Mouse (Mus musculus): ENCODE measurements around the gene Dnajc7.
"Not testable (repeated sequence)": the region's sequence is repeated elsewhere in the genome, so short reads cannot be mapped to it uniquely, and the experiment has no call there.

The Dnajc7 gene

DNA sequence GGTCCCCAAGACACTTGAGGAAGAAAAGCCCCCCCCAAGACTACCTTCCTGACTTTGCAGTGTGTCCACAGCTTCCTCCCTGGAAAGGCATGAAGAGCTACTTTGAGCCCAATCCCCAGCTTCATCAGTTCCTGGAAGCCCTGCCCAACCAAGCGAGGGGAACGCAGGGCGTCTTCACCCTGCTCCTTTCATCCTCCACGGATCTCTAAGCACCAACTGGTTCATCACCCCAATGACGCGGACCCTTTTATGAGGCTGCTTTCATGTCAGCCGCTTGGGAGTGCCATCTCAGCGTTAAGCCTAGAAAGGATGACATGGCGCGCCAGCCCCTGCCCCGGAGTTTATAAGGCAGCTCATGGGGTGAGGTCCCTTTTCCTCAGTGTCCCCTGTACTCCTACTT, at the start of gene Dnajc7:
Gene Dnajc7, minus strand, starts transcription at position 187 of the 400 bp plus-strand sequence.
- DNase-seq (ENCODE audit: low spot score) = no peak

DNA sequence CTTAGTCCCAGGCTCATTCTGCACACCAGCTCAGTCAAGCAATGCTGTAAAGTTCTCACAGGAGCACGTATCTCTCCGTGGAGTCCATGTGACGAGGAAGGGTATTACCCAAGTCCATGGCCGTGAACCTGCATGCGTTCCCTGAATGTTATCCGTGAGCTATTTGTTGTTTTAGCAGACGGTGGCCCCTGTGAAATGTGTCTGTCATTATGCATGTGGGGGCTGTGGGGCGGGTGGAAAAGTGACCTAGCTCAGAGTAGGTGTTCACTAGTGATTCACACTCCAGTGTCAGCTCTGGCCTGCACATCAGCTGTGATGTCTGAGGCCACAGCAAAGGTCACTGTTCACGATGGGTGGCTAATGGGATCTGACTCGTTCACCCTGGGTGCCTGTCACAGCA, 39.8 kb upstream of the Dnajc7 start:
- no peak for DNase-seq (ENCODE audit: low spot score)

DNA sequence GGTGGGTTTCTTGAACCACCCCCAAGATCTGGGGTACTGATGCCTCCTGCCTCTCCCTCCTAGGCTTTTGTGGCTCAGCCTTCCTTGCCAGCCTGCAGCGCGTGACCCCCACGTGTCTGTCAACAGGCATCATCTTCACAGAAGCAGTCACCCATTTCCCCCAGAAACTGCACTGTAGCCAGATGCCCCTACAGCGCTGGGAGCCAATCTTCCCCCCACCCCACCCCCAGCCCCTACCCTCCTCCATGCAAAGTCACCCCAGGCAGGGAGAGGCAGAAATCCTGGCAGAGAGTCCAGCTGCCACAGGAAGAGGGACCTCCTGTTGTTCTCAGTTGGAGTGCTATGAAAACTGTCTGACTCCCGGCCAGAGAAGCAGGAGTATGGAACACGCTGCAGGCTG, 36.5 kb upstream of the Dnajc7 start:
- no peak for DNase-seq (ENCODE audit: low spot score)

DNA sequence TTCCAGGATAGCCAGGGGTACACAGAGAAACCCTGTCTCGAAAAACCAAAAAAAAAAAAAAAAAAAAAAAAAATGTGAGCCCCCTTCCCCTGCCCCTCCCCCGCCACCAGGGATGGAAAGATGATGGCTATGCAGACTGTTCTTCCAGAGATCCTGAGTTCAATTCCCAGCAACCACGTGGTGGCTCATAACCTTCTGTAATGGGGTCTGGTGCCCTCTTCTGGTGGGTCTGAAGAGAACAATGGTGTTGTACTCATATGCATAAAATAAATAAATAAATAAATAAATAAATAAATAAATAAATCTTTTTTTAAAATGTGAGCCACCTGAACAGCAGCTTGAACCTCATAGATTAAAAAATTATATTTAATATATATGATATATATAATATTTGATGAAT, 35.6 kb upstream of the Dnajc7 start:
- DNase-seq (ENCODE audit: low spot score) = not testable (repeated sequence)

DNA sequence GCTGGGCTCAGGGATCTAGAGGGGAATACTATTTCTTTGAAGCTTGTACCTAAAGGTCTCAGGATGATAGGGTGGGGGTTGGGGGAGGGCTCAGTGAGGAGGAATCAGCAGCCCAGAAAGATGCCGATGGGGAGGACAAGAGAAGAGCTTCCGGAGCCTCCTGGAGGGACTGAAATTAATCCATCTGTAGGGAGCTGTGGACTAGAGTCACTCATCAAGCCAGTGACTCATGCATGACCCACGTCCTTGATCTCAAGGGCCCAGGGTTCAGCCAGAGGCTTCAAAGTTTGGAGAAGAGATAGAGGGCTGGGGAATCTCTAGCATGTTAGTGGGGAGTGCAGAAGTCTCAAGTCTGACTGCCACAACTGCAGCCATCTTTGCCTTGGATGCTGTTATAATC, 31.8 kb upstream of the Dnajc7 start:
- no peak for DNase-seq (ENCODE audit: low spot score)

DNA sequence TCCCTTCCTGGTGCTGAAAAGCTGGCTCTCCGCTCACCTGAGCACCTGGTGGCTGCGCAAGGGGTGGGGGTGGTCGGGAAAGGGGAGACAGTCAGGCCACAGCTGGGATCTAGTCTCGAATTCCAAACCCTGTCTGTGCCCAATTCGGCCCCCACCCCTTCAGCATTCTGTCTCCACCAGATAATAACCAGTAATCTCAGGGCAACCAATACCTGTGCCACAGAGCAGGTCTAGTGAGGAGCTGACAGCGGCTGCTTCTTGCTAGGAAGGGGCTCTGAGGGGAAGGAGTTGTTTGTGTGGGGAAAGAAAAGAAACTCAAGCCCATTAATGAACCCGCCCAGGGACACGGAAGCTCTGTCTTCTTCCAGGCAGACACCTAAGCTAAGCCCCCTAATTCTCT, 31.2 kb upstream of the Dnajc7 start:
- no peak for DNase-seq (ENCODE audit: low spot score)

DNA sequence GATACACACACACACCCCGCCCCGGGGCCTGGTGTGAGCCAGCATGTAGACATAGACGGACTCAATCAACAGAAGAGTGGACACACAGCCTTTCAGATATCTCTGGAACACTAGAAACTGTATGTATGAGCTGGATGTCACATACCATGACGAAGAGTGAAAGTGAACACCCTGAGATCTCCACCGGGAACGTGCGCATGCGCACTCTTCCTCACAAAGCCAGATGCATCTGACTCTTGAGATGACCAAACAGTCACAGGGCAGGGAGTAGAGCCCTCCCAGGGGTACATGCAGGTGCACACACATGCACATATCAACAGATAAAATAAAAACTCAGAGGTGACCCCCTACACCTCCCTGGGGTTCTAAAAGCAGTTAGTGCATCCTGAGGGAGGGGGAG, 28.4 kb upstream of the Dnajc7 start:
- DNase-seq (ENCODE audit: low spot score) = no peak

DNA sequence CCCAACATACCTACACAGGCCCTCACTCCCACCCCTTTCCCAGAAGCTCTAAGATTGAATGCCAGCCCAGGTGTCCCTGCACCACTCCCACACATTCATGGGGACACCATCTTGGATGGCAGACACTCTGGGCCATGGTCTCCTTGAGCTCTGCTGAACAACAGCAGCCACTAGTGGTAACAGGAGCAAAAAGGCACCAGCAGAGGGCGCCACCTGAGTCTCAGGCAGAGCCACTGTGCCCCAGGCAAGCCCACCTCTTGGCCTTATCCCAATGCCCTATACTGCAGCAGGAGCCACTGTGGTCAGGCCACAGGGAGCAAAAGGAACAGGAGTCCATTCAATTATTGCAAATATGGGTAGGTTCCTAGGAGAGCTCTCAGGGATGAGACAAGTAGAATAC, 26.3 kb upstream of the Dnajc7 start:
- DNase-seq (ENCODE audit: low spot score) = no peak

DNA sequence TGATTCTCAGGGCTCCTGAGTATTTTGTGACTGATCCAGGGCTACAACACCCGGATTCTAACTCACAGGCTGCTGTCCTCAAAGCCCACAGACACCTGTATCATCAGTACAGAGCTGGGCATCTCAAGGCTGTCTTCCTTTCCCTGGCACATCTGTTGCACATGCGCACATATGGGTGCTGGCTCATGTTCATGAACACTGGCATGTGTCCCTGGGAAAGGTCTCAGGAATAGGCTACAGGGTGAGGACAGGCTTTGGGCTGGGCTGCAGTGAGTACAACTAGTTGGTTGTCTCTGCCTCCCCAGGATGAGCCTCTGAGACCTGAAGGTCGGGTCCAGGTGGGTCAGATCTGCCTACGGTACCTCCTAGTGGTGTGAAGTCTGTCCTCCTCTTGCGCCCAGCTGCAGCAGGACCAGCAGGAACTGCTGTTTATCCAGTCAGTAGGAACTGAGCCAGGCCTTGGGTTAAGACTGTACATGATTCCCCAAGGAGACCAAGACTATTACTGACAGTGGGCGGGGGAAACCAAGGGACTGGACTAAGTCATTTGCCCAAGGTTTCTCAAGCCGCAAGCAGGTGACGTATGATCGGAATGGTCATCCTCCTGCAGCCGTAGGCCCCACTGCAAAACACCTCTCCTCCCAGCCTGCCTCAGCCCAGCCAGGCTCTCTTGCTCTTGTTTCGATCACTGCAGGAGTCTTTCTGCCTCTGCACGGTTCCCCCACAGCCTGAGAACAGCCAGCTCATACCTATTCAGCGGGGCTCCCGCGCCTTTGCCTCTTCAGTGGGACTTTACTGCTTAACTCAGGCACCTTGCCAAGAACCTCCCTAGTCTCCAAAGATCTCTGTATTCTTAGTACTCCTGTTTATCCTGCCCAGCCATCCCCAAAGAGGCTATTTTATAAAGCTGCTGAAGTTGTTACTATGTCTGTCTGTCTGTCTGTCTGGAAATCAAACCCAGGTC, 23.9 kb upstream of the Dnajc7 start:
- no peak for DNase-seq (ENCODE audit: low spot score)

DNA sequence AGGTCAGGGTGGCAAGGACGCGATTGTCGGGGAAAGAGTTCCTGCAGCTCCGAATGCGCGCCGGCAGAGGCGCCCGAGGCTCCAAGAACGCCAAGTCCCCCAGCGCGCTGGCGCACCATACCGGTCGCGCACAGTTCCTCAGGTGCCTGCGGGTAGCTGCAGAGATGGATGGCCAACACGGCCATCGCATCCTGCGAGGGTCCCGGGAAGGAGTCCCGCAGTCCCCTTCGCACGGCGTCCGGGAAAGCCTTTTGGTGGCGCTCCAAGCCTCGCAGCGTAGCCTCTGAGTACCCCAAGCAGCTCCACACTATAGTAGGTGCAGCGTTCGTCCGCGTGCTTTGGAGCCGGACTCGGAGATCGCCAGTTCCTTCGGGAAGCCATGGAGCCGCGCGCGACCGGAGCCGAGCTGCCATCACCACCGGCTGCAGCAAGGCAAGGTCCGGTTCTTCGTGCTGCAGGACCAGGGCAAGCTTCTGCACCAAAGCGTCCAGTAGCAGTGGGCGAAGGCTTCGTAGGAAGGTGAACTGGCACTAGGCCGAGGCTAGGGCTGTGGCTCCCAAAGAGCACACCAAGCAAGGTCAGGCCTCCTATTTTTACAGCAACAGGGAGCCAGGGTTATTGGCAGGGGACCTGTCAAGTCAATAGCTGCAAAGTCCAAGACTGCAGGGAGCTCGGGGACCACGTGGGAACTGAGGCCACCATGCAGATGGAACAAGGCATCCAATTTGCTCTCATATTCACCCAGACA, 20.4 kb upstream of the Dnajc7 start:
- DNase-seq (ENCODE audit: low spot score) = peak; percentile 26

DNA sequence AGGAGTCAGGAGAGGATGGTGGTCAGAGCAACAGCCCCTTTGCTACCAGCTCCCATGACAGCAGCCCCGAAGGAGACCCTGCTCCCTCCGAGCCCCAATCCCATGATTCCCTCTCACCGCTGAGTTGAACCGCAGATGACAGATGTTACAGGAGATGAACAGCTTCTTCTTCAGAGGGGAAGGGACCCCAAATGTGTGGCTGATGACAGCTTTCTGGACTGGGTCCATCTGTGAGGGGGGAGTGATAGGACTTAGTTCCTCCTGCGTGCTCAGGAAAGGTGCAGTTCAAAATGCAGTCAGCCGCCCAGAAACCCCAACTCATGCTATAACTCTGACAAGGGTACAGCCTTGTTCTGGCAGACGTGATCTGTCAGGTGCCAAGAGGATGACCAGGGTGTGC, 14.6 kb upstream of the Dnajc7 start:
- no peak for DNase-seq (ENCODE audit: low spot score)

DNA sequence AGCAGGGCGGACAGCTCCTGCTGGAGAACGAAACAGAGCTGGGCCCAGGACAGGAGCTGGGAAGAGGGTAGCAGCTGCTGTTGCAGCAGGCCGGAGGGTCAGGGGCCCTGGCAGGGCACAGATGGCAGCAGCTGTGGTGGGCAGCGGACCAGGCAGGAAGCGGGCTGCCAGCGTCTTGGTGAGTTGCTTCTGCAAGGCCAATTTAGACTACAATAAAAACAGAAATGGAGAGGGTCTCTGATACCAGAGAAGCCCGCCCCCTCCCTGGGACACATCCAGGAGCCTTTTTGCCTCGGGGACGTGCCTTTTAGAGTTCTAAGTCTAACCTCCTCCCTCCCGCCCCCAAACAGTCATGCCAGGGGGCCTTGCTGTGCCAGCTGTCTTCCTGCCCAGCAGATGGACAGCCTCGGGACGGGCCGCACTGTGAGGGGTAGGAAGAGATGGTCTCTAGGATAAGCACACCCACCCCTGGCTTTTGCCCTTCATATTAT, 8.9 kb upstream of the Dnajc7 start:
- no peak for DNase-seq (ENCODE audit: low spot score)

DNA sequence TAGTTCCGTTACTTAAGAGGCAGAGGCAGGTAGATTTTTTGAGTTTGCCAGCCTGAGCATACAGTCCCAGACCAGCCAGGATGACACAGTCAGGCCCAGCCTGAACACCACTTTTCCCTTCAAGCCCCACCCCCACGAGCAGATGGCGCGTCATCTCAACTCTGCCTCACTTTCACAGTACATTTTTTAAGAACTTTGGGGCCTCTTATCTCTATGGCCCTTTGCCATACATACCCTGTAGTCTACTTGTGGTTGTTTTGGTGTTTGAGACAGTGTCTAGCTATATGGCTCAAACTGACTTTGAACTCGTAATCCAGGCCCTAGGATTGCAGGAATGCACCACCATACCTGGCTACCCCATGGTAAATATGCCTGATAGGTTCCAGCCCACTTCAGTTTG, 8.1 kb upstream of the Dnajc7 start:
- DNase-seq (ENCODE audit: low spot score) = no peak

DNA sequence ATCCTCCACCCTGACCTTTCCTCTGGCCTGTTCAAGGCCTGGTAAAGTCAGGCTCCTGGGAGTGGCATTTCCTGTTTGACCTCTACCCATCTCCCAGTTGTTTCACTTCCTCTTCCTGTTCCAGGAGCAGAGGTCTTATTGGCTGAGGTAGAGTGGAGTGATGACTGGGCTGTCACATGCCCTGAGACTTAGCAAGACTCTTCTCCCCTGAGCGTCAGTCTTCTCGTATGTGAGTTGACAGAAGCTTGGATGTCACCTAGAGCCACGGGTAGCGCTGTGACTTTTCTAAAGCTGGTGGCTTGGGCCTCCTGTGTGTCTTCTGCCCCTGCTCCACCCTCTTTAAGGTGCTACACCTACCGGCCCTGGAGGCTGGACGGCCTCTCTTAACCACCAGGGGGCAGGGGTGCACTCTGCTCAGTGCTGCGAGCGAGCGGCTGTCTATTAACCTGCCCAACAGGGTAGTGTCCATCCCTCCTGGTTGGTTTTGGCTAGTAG, 6.8 kb upstream of the Dnajc7 start:
- peak; percentile 73 for DNase-seq (ENCODE audit: low spot score)

DNA sequence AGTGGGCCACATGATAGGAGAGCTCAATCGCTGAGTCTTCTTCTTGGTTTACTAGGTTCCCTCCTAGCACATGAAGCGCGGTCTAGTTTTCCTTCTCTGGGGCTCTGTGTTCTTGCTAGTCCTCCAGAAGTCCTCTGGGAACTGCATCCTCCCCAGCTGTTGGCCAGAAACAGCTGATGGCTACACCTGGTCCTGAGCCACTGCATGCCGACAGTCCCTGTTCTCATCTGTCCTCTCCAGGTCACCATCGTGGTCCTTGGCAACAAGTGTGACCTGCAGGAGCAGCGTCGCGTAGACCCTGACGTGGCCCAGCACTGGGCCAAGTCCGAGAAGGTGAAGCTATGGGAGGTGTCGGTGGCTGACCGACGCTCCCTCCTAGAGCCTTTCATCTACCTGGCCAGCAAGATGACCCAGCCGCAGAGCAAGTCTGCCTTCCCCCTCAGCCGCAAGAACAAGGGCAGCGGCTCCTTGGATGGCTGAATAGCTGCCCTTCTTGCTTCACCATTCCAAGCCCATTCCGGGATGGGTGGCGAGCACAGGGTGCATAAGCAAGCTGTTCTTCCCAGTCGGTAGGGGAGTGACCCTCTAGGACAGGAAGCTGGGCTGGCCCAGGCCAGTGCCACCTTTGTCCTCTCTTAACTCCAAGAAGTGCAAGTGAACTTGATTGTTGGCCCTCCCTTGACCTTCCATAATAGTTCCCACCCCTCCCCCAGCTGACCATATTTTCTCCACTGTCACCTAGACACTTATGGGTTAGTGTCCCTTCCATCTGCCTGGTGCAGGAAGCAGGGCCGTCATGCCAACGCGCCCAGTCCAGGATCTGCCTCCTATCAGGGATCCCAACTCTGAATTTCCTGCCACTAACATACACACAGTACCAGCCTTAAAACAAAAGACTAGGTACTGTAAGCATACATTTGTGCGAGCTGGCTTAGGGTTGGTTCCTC, 6.1 kb upstream of the Dnajc7 start:
- no peak for DNase-seq (ENCODE audit: low spot score)

DNA sequence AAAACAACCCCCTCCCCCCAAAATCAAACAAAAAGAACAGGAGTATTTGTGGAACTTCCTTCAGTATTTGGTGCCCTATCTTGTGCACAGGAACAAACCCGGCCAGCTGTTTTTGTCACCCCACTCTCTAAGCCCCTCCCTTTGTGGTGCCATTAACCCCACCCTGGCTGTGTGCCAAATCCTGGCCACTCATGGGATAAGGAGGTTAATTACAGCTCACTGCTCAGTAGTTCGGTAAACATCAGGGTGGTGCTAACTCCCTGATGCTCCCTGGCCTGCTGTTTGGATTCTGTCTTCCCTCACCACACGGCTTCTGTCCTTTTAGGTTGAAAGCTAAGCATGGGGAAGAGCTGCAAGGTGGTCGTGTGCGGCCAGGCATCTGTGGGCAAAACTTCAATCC, 3.9 kb upstream of the Dnajc7 start:
- DNase-seq (ENCODE audit: low spot score) = peak; percentile 48

DNA sequence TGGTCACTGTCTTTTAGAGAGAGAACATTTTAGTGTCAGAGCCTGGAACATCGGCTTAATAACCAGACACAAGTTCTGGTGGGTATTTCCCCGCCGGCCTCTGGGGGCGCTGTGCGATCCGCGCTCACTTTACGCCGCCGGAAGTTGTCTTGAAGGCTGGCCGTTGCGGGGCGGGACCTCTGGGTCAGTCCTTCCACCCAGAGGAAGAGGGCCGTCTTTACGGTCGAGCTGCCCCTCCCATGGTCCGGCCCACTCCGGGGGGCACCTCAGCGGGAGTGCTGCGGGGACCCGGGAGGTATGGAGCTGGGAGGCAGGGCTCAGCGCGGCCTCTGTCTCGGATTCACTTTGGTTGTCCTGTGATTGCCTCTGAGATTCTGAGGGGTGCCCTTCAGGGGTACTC, 2.7 kb upstream of the Dnajc7 start:
- peak; percentile 92 for DNase-seq (ENCODE audit: low spot score)

DNA sequence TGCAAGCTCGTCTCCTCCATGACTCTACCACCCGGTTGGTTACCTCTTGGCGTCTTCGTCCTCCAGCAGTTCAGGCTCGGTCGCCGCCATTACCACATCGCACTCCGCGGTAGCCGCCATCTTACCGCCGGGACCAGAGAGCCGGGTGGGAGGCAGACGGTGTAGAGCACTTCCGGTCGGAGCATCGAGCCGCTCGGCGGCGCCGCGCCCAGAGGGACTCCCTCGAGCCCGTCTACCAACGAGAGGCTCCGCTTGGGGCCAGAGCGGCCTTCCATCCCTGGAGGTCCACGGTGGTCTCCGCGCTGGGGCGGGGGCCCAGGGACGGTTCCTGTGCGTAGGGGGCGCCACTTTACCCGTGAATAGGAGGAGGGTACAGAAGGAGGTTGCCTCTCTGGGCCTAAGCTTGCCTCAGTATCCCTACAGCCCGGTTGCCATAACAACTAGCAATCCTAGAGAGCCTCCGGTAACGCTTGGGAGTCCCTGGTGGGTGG, 438 bp downstream of the Dnajc7 start:
- DNase-seq (ENCODE audit: low spot score) = peak; percentile 87

DNA sequence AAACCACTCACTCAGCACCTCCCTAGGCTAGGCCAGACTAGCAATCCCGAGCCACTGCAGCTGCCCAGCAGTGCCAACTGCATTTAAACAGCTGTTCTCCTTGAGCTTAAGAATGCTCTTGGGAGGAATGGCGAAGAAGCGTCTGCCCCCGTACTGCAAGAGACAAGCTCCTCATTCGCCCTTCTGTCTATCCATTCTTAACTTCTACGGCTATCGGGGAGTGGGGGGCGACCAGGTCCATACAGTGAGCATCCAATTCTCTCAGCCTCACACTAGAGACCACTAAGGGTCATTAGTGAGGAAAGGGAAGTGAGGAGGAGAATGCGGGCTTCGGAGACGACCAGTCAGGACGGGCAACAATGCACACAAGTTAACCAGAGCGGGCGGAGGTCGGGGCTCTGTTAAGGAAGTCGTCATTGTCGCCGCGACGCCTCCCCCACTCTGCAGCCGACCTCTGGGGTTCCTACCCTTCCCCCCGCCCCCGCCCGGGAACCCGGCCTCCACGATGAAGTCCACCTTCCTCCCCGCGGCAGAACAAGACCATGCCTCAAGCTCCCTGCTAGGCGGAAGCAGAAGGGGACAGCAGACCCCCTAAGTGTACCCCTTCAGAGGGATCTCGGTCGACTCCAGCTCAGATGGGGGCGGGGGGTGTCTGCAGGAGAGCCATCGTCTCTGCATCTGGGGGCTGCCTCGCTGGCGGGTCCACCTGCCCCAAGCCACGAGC, 1.0 kb downstream of the Dnajc7 start, which contains the start of gene Nkiras2:
Gene Nkiras2, plus strand, starts transcription at position 484 of the 724 bp plus-strand sequence.
- DNase-seq (ENCODE audit: low spot score) = peak; percentile 31

DNA sequence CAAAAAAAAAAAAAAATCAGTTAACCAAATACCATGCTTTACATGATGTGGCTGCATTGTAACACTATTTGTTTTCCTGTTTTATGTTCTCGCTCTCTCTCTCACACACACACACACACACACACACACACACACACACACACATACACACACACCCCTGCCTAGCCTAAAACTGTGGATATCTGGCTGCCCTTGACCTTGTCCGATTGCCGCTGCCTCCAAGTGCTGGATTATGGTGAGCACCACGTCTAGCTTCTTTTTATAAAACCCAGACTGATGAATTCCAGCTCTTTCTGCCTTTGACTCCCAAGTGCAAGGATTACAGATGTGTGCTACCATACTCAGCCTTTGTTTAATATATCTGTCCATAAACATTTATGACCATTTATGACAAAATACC, 2.5 kb downstream of the Dnajc7 start:
- no peak for DNase-seq (ENCODE audit: low spot score)

DNA sequence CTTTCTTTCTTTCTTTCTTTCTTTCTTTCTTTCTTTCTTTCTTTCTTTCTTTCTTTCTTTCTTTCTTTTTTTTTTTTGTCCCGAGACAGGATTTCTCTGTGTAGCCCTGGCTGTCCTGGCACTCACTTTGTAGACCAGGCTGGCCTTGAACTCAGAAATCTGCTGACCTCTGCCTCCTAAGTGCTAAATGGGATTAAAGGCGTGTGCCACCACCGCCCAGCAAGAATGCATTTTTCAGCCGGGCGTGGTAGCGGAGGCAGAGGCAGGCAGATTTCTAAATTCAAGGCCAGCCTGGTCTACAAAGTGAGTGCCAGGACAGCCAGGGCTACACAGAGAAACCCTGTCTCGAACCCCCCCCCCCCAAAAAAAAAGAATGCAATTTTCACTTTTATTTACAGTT, 3.1 kb downstream of the Dnajc7 start:
- not testable (repeated sequence) for DNase-seq (ENCODE audit: low spot score)

All from urinary bladder, postnatal 25 days (tissue).